In genomic region chr1:36134584-36134983, GRCm38 (mm10) we compare ENCODE assay signal across 8 mouse cellular contexts.
DNase-seq lines count a peak whose midpoint lies in the region; ATAC-seq and TF ChIP-seq lines count a peak whose summit lies in the region.
"Had no signal": no experiment of that assay in that cellular context is flagged by ENCODE, and none has a peak within 500 bp of the region (broad histone marks: within the 10 kb centered on the region; RNA-seq: fewer than 3 reads in every experiment).

No protein-coding gene starts in this region.

- WGBS in intestine, embryonic 15.5 days, result 4% methylated on average over 3 of the region's 3 CpGs
- 1% methylated on average over 3 of the region's 3 CpGs for WGBS in midbrain, embryonic 14.5 days
- 2% methylated on average over 3 of the region's 3 CpGs for WGBS in spleen, adult 2 months

- no peaks in the 10 kb centered on the region for H3K9me3 ChIP-seq in intestine, embryonic 15.5 days
- H3K9me3 ChIP-seq in midbrain, embryonic 14.5 days (ENCODE audit: control insufficient read depth, low read length), result no peaks in the 10 kb centered on the region
- H3K9me3 ChIP-seq: liver, embryonic 15.5 days had no signal

- intact Hi-C loops in left cerebral cortex, postnatal 25 days (cut with DNase I), result loop anchor here (2.0 kb wide), 1 partner anchor 66 kb away; the partner anchor contains the start of gene Hs6st1

- no peaks in the 10 kb centered on the region for H3K36me3 ChIP-seq in intestine, embryonic 15.5 days
- H3K36me3 ChIP-seq in midbrain, embryonic 14.5 days (ENCODE audit: control insufficient read depth, insufficient read depth, low read length), result no peaks in the 10 kb centered on the region
- no peaks in the 10 kb centered on the region for H3K36me3 ChIP-seq in spleen, adult 2 months (ENCODE audit: control insufficient read depth, insufficient read depth, low read length)
- H3K36me3 ChIP-seq: liver, embryonic 15.5 days had no signal

- DNase-seq in R1 (ENCODE audit: low read depth, low spot score), result peak; percentile 77
- peak; percentile 72 to 80 for DNase-seq in cerebellum, adult 18-20 months
- DNase-seq in frontal cortex, adult 2 months (ENCODE audit: extremely low spot score in 1 of 2, low spot score in 1 of 2), result peak; percentile 38 to 89
- DNase-seq in left cerebral cortex, postnatal 25 days (ENCODE audit: low spot score in 2 of 2), result peak; percentile 69 to 77
- peak; percentile 83 for DNase-seq in midbrain, embryonic 14.5 days
- DNase-seq in spleen, adult 2 months (ENCODE audit: low read depth in 1 of 2, low spot score in 2 of 2), result peak; percentile 50 to 78

- 0 out of 2 replicates have a peak, but pooled peaks cover 4% of the 10 kb centered on the region for H3K4me1 ChIP-seq in intestine, embryonic 15.5 days (replicated peaks)
- no peaks in the 10 kb centered on the region for H3K4me1 ChIP-seq in midbrain, embryonic 14.5 days (ENCODE audit: control insufficient read depth, insufficient read depth, low read length)
- peaks cover 23% of the 10 kb centered on the region for H3K4me1 ChIP-seq in spleen, adult 2 months (ENCODE audit: control insufficient read depth, insufficient read depth, insufficient read length)

- no peak for TF ChIP-seq POLR2A in spleen, adult 2 months (IDR thresholded peaks at IDR 0.05; ENCODE audit: low read depth, low read length)

- H3K4me2 ChIP-seq in intestine, embryonic 15.5 days (replicated peaks), result no peak overlapping the region
- no peak overlapping the region for H3K4me2 ChIP-seq in midbrain, embryonic 14.5 days (ENCODE audit: low read length)
- H3K4me2 ChIP-seq: liver, embryonic 15.5 days had no signal

- no peak overlapping the region for H3K27ac ChIP-seq in intestine, embryonic 15.5 days
- H3K27ac ChIP-seq in midbrain, embryonic 14.5 days (replicated peaks; ENCODE audit: low read depth, low read length), result no peak overlapping the region
- no peak overlapping the region for H3K27ac ChIP-seq in spleen, adult 2 months (ENCODE audit: insufficient read depth, low read length)

- ATAC-seq in intestine, embryonic 15.5 days, result peak; percentile 48
- 0 out of 2 replicates have a peak, but pooled peaks have one; percentile 34 for ATAC-seq in midbrain, embryonic 14.5 days (ENCODE audit: low FRiP score, low TSS enrichment)

- H3K9ac ChIP-seq in intestine, embryonic 15.5 days, result no peak overlapping the region
- no peak overlapping the region for H3K9ac ChIP-seq in midbrain, embryonic 14.5 days (replicated peaks; ENCODE audit: low read length)
- H3K9ac ChIP-seq: liver, embryonic 15.5 days had no signal

- H3K27me3 ChIP-seq in intestine, embryonic 15.5 days (replicated peaks), result no peaks in the 10 kb centered on the region
- no peaks in the 10 kb centered on the region for H3K27me3 ChIP-seq in midbrain, embryonic 14.5 days (ENCODE audit: control insufficient read depth, insufficient read depth, low read length)
- no peaks in the 10 kb centered on the region for H3K27me3 ChIP-seq in spleen, adult 2 months (ENCODE audit: control insufficient read depth, insufficient read depth, low read length)
- H3K27me3 ChIP-seq: liver, embryonic 15.5 days had no signal

- peak; percentile 79; the same call in 1 of the 2 replicates for TF ChIP-seq CTCF in spleen, adult 2 months (IDR thresholded peaks at IDR 0.05; ENCODE audit: extremely low read depth, insufficient read depth, insufficient read length, insufficient replicate concordance)

- H3K4me3 ChIP-seq in intestine, embryonic 15.5 days (replicated peaks), result no peak overlapping the region
- no peak overlapping the region for H3K4me3 ChIP-seq in midbrain, embryonic 14.5 days (replicated peaks; ENCODE audit: low read depth, low read length)
- no peak overlapping the region for H3K4me3 ChIP-seq in spleen, adult 2 months (ENCODE audit: extremely low read depth, insufficient read depth, insufficient read length)
- H3K4me3 ChIP-seq: liver, embryonic 15.5 days had no signal
